Mouse (Mus musculus): ENCODE data around the gene Mpeg1.

Mpeg1 gene

DNA sequence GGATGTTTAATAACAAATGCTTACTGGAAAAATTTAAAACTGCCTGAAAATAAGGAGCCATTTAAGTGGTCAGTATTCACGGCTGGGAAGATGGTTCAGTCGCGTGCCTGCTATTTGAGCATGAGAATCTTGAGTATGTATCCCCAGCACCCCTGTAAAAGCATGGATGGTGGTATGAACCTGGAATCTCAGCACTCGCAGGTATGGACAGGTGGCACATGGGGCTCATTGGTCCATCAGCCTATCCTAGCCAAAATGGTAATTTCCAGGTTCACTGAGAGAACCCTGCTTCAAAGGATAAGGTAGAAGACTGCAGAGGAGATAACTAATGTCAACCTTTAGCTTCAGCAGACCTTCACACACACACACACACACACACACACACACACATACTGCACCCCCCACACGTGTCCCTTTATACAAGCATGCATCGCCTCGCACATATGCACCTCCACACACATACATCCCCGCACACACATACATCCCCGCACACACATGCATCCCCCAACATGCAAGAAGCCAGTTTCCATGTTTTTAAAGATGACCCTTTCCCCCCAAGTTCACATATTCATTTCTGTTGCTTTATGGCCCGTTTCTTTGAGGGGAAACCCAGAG, 5.1 kb downstream of the Mpeg1 start:
- peak; percentile 3 for DNase-seq (ENCODE audit: low spot score)

DNA sequence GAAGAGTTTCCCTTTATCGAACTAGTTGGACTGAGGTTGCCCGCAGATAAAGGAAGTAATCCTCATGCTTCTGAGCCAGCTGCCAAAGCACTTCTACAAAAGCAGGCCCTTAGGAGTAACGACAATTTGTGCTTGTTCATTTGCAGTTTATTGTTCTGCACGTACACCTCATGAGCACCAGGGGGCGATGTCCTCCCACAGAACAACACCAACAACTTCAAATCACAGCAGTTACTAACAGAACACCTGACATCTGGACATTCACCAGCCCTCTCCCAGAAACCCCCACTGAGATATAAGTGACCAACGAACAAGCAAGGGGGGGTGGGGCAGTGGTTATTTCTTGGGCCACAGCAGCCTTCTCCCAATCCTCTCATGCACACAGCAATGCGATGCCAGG, 5.6 kb downstream of the Mpeg1 start:
- DNase-seq (ENCODE audit: low spot score) = peak; percentile 77

DNA sequence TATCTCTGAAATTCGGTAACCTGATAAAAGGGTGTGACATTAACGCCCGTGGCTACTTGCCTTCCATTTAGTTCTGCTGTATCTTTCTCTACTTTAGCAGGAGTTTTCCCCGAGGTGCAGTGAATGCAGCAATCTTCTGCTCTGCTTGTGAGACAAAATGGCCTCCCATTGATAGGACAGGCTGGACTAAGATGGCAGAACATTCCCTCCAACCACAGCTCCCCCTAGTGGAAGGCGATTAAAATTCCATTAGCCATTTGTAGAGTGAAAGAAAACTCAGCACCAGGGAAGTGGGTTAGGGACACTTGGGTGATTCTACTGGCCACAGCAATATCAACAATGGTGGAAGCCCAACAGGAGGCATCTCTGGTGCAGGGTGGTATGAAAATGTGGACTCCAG, 6.9 kb downstream of the Mpeg1 start:
- peak; percentile 26 for DNase-seq (ENCODE audit: low spot score)

DNA sequence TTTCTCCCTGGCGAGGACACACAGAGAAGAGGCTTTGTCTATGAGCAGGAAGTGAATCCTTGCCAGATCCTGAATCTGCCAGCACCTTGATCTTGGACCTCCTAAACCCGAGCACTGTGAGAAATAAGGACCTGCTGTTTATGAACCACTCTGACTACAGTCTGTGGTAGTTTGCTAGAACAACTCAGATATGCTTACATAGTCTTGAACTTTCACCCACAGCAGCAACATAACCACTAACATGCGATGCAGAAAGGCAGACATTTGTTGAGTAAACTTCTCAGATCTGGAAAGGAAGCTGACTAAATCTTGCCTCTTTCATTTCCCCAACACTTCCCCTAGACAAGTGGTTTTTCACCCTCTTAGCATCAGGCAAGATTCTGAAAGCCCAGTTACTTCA, 11.3 kb downstream of the Mpeg1 start:
- no peak for DNase-seq (ENCODE audit: low spot score)

DNA sequence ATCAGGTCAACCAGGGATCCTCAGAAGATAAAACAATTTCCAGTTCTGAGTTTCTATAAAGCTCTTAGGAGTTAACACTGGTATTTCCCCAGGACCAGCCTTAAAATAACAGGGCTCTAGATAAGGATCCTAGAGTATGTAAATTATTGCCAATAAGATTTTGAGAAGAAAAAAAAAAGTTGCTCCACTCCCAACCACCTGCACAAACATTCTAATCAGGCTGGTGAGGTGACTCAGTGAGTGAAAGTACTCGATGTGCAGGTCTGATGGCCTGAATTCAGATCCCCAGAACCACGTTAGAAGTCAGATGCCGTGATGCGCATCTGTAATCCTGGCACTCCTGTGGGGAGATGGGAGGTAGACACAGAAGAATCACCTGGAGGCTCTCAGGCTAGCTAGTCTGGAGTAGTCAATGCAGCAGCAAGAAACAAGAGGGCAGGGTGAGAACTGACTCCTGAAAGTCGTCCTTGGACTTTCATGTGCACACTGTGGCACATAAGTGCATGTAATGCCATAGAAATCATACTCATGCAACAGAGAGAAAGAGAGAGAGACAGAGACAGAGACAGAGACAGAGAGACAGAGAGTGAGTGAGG, 11.9 kb downstream of the Mpeg1 start:
- DNase-seq (ENCODE audit: low spot score) = no peak

DNA sequence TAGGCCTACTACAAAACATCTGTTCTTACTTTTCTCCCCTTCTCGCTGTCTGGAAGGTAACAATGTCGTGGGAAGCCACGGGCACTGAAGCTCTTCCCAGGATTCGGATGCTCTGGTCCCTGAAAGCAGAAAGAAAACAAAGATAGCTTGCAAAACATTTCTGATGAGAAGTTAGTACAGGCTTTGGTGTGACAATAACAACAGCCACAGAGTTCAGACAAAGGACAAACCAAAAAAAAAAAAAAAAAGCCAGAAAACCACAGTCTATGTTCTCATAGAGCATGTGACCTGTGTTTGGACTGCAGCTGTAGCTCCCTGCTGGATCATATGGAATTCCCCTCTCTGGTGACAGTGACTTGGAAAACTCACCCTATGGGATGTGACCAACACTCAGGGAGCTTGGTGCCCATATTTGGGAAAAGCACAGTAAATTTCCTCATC, 12.6 kb downstream of the Mpeg1 start:
- DNase-seq (ENCODE audit: low spot score) = no peak

DNA sequence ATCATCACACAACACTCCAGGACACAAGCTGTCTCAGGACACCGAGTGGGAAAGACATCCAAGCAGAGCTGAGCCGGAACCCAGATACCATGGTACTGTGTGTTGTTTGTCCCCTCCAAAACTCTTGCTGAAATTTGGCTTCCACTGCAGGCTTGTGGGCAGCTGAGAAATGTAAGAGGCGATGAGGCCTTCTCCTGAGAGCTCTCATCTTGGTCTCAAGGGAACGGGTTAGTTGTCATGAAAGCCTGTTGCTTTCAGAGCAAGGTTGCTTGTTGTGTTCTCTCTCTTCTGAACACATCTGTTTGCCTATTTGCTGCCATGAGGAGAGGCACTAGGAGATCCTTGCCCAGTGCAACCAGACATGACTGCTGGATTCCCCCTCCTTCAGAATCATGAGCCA, 13.4 kb downstream of the Mpeg1 start:
- DNase-seq (ENCODE audit: low spot score) = no peak

DNA sequence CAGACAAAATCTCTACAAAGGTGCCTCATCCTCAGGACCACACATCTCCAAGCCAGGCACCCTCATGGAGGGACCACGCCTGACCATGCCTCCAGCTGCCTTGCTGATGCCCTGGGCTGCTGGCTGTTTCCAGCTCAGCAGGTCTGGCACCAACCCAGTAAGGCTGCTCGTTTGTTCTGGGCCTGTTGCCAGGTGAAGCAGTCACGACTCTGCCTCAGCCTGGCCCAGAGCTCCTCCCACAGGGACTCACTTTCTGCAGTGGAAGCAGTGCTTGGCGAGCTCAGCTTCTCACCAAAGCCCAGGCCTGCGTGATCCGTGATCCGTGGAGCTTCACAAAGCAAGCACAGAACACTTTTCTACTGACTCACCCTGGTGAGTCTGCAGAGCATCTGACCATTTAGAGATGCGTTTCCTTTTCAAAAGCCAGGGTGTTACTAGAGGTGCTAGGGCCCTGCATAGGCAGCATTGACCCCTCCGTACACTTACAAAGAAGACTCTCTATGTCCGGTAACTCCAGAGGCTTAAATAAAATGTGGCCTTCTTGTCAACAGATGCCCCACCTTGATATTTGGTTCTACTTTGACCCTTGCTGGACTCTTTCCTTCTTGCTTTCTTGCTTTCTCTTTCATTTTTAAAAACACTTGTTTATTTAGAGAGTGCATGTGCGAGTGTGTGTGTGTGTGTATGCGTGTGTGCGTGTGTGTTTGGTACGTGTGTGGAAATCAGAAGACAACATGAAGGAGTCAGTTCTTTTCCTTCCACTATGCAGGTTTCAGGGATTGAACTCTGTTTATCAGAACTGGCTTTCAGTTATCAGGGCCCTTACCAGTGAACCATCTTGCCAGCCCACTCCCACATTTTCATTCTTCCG, 15.0 kb downstream of the Mpeg1 start:
- DNase-seq (ENCODE audit: low spot score) = peak; percentile 92

DNA sequence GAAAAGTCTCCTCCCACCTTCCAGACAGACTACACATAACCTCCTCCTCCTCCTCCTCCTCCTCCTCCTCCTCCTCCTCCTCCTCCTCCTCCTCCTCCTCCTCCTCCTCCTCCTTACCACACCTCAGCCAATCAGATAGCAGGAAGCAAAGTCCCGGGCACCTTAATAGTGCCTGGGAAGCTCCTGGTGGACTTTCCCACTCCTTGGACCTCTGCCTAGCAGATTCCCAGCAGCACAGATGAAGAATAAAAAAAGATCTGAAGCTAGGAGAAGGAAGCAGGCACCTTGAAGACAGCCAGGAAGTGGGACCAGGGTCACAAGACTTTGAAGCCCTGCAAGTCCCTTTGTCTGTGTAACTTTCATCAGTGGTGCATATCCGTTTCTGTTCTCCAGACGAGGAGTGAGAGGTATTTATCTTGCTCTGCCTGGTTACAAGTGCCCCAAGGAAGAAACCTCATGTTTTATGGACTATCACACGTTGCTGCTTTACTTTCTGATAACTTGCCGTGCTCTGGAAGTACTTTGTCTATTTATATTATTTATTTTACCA, 16.2 kb downstream of the Mpeg1 start:
- DNase-seq (ENCODE audit: low spot score) = no peak

DNA sequence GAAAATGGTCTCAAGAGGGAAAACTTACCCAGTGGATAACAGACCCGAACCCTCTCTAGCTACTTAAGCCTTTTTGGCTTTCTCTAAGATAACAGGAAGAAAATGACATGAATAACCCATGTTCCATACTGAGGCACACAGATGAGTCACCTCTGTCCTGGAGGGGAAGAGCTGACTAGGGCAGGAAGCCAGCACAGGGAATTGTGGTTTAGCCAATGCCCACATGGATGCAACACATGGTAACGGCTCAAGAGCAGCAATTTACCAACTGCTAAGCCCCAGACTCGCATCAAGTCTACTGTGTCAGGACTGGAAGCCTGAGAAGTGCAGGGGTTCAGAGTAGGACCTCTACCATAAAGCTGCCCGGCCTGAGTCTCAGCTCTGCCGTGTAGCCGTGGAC, 17.8 kb downstream of the Mpeg1 start:
- DNase-seq (ENCODE audit: low spot score) = no peak

DNA sequence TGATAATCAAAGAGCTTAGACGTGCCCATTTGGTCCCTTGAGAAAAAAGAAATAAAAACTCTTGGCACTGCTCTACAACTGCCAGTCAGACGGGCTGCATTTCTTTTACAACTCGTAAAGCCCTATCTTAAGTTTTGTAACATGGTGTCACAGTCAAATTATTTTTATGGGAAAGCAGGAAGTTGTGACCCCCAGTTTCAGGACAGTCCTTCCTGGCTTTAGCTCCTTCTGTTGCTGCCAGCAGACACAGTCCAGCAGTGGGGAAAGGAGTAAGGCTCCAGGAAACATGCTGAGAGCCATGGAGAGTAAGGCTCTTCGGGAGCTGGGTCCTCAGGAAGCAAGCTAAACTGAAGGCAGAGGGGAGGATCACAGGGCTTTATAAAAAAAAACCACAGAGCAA, 23.2 kb downstream of the Mpeg1 start:
- no peak for DNase-seq (ENCODE audit: low spot score)

DNA sequence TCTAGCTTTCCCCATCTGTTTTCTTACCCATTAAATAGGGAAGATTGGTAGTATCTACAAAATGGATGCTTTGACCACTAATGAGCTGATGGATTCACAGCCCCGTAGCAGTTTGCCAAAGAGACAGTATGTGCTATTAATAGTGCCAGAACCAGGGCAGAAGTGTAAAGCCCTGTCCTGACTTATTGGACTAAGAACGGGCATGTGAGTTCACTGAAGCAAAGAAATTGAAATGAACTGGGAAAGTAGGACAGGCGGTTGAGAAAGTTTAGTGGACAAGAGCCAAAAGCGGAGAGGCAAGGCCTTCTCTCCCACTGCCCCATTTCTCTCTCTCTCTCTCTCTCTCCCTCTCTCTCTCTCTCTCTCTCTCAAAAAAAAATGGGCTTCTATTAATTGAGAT, 23.6 kb downstream of the Mpeg1 start:
- DNase-seq (ENCODE audit: low spot score) = no peak

DNA sequence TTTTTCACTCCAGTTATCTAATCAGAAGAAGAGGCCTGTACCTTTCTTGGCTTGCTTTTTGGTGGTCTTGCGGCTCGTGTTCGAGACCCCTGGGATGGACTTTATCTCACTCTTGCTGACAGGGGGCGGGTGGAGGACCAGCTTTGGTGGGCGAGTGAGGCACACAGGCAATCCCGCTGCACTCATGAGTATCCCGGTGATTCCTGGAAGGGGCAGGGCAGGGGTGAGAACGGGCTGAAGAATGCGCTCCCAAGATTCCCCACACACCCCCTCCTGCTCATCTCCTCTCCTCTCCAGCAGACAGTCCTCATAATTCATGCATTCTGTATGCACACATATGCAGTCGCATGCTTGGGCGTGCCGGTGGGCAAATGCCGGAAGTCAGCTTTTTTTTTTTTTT, 24.6 kb downstream of the Mpeg1 start:
- no peak for DNase-seq (ENCODE audit: low spot score)

DNA sequence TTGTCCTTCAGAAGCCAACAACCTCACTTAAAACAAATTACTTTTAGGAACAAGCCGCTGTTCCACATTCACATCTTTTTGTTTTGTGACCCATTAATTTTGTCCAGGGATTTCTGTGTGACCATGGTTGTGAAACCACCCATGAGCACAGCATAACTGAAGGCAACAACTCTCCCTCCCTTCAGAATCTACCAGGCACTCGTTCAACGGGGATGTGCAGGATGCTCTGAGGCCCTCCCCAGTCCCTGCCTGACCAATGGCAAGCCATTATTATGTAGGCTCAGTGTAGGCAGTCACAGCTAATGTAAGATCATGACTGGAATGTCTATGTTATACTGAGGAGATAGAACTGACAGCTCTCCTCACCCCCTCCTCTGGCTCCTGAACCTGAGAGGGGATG, 25.1 kb downstream of the Mpeg1 start:
- DNase-seq (ENCODE audit: low spot score) = no peak

DNA sequence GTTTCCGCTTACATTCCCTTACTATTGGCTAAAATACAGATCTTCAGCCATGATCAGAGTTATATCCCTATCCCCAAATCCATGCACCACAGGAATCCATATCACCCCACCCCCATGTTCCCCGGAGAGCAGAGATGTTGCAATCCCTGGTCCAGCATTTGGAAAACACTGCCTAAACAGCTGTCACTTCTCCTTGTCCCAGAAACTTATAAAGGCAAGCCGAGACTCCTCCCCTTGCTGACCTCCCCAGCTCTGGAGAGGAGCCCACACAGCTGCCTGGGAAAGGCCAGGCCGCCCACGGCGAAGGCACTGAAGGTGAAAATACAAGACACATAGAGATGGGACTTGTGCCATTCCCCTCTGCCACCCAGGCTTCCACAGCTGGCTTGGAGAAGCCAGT, 26.3 kb downstream of the Mpeg1 start:
- DNase-seq (ENCODE audit: low spot score) = peak; percentile 51

DNA sequence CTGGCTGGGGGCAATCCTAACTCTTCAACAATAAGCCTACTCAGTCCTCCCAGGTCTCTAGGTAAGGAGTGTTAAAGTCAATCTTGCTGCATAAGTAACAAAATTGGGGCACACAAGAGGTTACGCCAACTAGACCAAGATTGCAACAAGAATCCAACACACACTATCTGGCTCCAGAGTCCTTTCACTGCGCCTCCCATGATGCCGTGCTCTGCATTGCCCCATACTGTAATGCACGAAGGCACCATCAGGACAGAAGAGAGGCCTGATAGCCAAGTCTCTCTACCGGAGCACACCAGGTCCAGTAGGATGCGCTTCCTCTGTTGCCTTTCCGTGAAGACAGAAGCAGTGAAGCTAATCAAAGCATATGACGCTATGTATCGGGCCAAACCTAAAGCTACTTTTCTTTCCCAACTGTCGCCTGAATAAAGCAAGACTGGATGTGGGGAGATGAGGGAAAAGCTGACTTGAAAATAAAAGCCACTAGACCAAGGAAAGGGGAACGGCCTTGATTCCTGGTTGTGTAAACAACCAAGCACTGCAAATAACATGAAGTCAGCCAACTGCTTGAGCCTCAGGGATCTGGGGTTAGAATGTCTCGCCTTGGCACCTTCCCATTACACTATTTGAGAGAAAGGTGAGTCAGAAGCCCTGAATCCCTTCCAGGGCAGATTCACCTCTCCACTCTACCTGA, 27.1 kb downstream of the Mpeg1 start:
- DNase-seq (ENCODE audit: low spot score) = no peak

DNA sequence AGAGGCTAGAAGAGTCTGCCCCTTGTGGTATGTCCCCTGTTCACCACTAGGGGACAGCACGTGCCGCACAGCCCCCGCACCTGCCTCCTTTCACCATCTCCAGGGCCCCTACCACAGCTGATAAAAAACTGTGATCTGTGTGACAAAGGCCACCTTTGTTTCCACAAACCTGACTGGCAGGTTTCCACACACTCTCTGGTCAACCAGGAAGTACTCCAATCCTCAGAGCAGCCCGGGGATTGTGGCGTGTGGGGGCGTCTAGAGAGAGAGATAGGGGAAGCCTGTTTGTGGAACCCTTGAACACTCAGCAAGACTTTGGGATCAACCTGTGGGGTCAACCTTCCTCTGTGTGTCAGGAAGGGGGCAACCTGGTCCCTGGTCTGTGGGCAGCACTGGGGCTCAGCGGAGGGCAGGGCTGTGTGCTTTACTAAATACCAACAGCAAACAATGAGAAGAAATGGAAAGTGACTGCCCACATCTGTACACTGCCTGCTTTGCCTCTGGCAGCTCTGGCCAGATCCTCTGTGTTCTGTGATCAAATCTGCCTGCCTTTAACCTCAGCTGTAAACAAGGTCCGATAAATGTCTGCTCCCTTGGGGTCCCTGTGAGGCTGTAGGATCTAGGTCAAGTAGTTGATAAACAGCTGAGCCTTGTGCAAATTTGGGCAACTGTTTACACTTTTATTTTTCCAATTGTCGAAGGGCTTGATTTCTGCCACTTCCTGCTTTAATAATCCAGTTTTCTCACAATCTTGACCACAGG, 27.8 kb downstream of the Mpeg1 start:
- no peak for DNase-seq (ENCODE audit: low spot score)

DNA sequence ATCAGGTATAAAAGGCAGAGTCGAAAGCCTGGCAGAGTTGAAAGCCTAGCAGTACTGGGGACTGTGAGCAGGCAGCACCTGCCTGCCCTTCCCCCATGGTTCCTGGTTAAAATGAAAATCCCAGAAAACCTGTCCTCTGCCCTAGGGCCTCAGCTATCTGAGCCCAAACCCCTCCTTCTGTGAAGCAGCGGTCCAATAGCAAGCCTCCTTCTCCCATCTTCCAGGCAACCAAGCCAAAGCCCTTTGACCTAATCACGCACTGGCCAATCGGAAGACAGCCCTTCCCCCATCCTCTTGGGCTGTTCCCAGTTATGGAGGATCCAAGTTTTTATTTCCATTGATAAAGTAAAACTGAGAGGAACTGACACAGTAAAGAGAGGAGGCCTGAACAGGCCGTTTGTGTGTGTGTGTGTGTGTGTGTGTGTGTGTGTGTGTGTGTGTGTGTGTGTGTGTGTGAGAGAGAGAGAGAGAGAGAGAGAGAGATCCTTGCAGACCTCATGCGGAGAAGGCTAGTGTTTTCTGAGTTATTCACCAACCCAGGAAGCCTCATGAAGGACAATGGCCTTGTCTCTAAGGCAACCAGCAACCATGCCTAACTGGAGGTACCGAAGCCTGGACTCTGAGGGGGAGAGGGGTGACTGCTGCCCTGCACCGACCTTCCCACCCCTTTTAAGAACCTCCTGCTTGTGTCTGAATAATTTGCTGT, 28.5 kb downstream of the Mpeg1 start:
- DNase-seq (ENCODE audit: low spot score) = no peak

DNA sequence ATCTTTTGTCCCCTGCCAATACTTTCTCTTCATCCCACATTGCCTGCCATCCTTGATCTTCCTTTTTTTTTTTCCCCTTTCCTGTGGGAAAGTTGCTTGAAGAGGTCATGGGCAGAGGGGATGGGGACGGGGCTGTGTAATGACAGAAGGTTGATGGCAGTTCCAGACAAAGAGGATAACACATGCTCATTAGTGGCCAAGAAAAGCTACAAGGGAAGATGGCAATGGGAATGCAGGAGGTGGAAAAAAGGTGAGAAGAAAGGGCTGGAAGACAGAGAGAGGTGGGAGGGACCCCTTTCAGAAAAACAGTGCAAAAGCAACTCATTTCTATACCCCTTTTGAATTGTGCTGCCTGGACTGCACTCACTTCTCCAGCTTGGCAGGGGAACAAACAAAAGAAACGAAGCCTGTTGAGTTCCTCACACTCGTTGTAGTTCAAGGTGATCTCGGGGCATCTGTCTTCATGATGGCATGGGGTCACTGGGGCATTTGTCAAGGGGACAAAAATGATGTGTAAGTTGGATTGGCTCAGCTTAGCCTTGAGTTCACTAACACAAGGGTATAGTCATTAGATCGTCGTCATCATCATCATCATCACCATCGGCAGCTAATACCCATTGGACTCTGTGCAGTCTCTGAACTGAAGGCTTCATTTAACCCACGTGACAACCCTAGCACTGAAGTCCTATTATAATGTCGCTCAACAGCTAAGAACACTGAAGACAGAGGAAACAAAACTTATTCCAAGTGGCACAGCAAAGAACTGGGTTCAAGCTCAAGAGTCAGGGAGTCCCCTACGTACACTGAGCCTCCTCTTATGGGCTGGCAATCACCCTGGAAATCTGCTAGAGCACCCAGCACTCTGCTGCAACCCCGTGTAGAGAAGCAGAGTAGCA, 29.3 kb downstream of the Mpeg1 start:
- no peak for DNase-seq (ENCODE audit: low spot score)

DNA sequence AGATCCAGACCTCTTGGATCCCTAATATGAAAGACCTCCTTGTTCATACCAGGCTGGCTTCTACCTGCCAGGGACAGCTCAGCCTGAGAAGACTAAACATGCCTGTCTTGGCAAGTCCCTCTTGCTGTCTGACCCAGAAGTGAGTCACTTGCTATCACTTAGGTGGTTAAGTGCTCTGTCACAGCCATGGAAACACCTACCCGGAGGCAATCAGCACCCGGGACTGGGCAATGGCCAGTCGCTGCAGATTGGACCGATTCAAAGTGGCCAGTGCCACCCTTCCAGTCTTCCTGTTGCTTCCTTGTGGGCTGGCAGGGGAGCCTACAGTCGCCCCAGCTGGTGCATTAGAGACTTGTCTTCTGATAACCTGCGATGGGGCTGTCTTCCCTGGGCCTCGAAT, 31.1 kb downstream of the Mpeg1 start:
- no peak for DNase-seq (ENCODE audit: low spot score)

Data from layer of hippocampus, adult 11-12 months (tissue).